Mouse (Mus musculus) midbrain, embryonic 13.5 days (tissue): ENCODE data around the gene Asb6. TPM values are rescaled to one million over a fixed set of nuclear protein-coding genes. Genes with fewer than 3 reads are reported as not detected.

ENCODE experiments used
- ATAC-seq: fragments of 200-750 bp; cut with Nextera tagmentation; 2 replicates; pipeline ENCODE4 v1.8.0; 2017; ENCODE audit warnings: mild to moderate bottlenecking, moderate TSS enrichment, moderate library complexity
- H3K27ac ChIP-seq: fragments of 300-500 bp; sonication (generic); 2 replicates; pipeline ENCODE4 v1.5.1; 2015; ENCODE audit warnings: inconsistent platforms, mild to moderate bottlenecking, moderate library complexity
- H3K27me3 ChIP-seq: fragments of 300-500 bp; sonication (generic); 2 replicates; pipeline ENCODE4 v1.6.1; 2015; ENCODE audit warnings: mild to moderate bottlenecking, inconsistent platforms
- H3K36me3 ChIP-seq: fragments of 300-500 bp; sonication (generic); 2 replicates; pipeline ENCODE4 v1.6.1; 2015; ENCODE audit warnings: mild to moderate bottlenecking, inconsistent platforms
- H3K4me1 ChIP-seq: fragments of 300-500 bp; sonication (generic); replicated peaks from 2 replicates; pipeline ENCODE4 v1.6.1; 2015; ENCODE audit warnings: inconsistent platforms
- H3K4me2 ChIP-seq: fragments of 300-500 bp; sonication (generic); replicated peaks from 2 replicates; pipeline ENCODE4 v1.6.1; 2015; ENCODE audit warnings: moderate library complexity, mild to moderate bottlenecking, inconsistent platforms
- H3K4me3 ChIP-seq: fragments of 300-500 bp; sonication (generic); replicated peaks from 2 replicates; pipeline ENCODE4 v1.5.1; 2015; ENCODE audit warnings: mild to moderate bottlenecking, inconsistent platforms
- H3K9ac ChIP-seq: fragments of 300-500 bp; sonication (generic); replicated peaks from 2 replicates; pipeline ENCODE4 v1.6.1; 2015; ENCODE audit warnings: mild to moderate bottlenecking, inconsistent platforms
- H3K9me3 ChIP-seq: fragments of 300-500 bp; sonication (generic); 2 replicates; pipeline ENCODE4 v1.6.1; 2016; ENCODE audit warnings: mild to moderate bottlenecking, inconsistent platforms
- WGBS: fragments of 180-500 bp; shearing (Covaris S2); methylation state at CpG from one replicate; pipeline ENCODE4 v1.1.7; 2015; 5-methylcytosine and 5-hydroxymethylcytosine counted together
- polyA plus RNA-seq: library from polyadenylated mRNA; unstranded; fragments of >200 nt; fragmentation: Nextera tagmentation; extraction: Ambion mirVana; gene quantifications from 2 replicates; pipeline ENCODE4 v1.2.1, GENCODE M21; 2015

The Asb6 gene
- polyA plus RNA-seq, 1 experiment from 2014 or later: 41.7 TPM

- Histone ChIP-seq H3K4me3 (no peak overlapping the region), H3K9ac (no peak overlapping the region), H3K27ac (no peak overlapping the region), H3K4me1 (peaks cover 16% of the 10 kb centered on the region), H3K4me2 (no peak overlapping the region), H3K9me3 (no peaks in the 10 kb centered on the region), H3K36me3 (no peaks in the 10 kb centered on the region), H3K27me3 (no peaks in the 10 kb centered on the region)
- WGBS: 59% methylated on average over 6 of the region's 6 CpGs
- no peak for ATAC-seq
These were observed 26.9 kb upstream of the Asb6 start for GRCm38 (mm10) chr2:30857076-30857475.

GRCm38 (mm10) chr2:30852771-30853313 lies 22.7 kb upstream of the Asb6 start:
- Histone ChIP-seq H3K4me1 (peaks cover 16% of the 10 kb centered on the region), H3K27me3 (no peaks in the 10 kb centered on the region), H3K4me3 (no peak overlapping the region), H3K9me3 (no peaks in the 10 kb centered on the region), H3K4me2 (no peak overlapping the region), H3K36me3 (no peaks in the 10 kb centered on the region), H3K9ac (peak overlapping the region; percentile 50; the same call in 1 of the 2 replicates), H3K27ac (no peak overlapping the region)
- no peak for ATAC-seq
- WGBS: 45% methylated on average over 20 of the region's 20 CpGs

- Histone ChIP-seq H3K4me3 (no peak overlapping the region), H3K9me3 (no peaks in the 10 kb centered on the region)
- WGBS: 65% methylated on average over 6 of the region's 6 CpGs
These were observed 20.4 kb upstream of the Asb6 start for GRCm38 (mm10) chr2:30850581-30850980.

GRCm38 (mm10) chr2:30848184-30848583 lies 18.1 kb upstream of the Asb6 start:
- H3K36me3 ChIP-seq: no peaks in the 10 kb centered on the region
- H3K4me3 ChIP-seq: no peak overlapping the region
- H3K4me2 ChIP-seq: no peak overlapping the region
- H3K4me1 ChIP-seq: peaks cover 20% of the 10 kb centered on the region
- H3K27me3 ChIP-seq: peaks cover 39% of the 10 kb centered on the region
- no peak overlapping the region for H3K9ac ChIP-seq
- ATAC-seq: no peak
- H3K27ac ChIP-seq: no peak overlapping the region
- WGBS: 69% methylated on average over 8 of the region's 8 CpGs
- no peaks in the 10 kb centered on the region for H3K9me3 ChIP-seq

More at GRCm38 (mm10) chr2:30850581-30850980, 20.4 kb upstream of the Asb6 start:
- ATAC-seq: no peak
- Histone ChIP-seq H3K27me3 (peaks cover 18% of the 10 kb centered on the region), H3K4me2 (no peak overlapping the region), H3K27ac (no peak overlapping the region), H3K9ac (no peak overlapping the region), H3K36me3 (no peaks in the 10 kb centered on the region), H3K4me1 (peaks cover 13% of the 10 kb centered on the region)

GRCm38 (mm10) chr2:30846723-30847122 lies 16.6 kb upstream of the Asb6 start:
- peaks cover 39% of the 10 kb centered on the region for H3K27me3 ChIP-seq
- H3K27ac ChIP-seq: no peak overlapping the region
- H3K9me3 ChIP-seq: no peaks in the 10 kb centered on the region
- no peaks in the 10 kb centered on the region for H3K36me3 ChIP-seq
- WGBS: 47% methylated on average over 6 of the region's 6 CpGs
- no peak overlapping the region for H3K4me2 ChIP-seq
- H3K4me1 ChIP-seq: peaks cover 8% of the 10 kb centered on the region
- no peak overlapping the region for H3K9ac ChIP-seq
- no peak for ATAC-seq
- no peak overlapping the region for H3K4me3 ChIP-seq

- peaks cover 39% of the 10 kb centered on the region for H3K27me3 ChIP-seq
- no peak overlapping the region for H3K9ac ChIP-seq
- no peaks in the 10 kb centered on the region for H3K9me3 ChIP-seq
- no peak overlapping the region for H3K27ac ChIP-seq
- H3K4me3 ChIP-seq: no peak overlapping the region
- ATAC-seq: no peak
- peak overlapping the region; percentile 75; the same call in 1 of the 2 replicates for H3K4me2 ChIP-seq
- 77% methylated on average over 8 of the region's 8 CpGs for WGBS
- no peaks in the 10 kb centered on the region for H3K36me3 ChIP-seq
- peaks cover 8% of the 10 kb centered on the region for H3K4me1 ChIP-seq
These were observed 16.1 kb upstream of the Asb6 start for GRCm38 (mm10) chr2:30846236-30846635.

GRCm38 (mm10) chr2:30845152-30846070 lies 15.3 kb upstream of the Asb6 start:
- peak overlapping the region; percentile 75 for H3K4me2 ChIP-seq
- peak overlapping the region; percentile 64 for H3K9ac ChIP-seq
- no peak for ATAC-seq
- no peak overlapping the region for H3K27ac ChIP-seq
- WGBS: under 1% methylated on average over 80 of the region's 80 CpGs
- H3K9me3 ChIP-seq: no peaks in the 10 kb centered on the region
- H3K4me1 ChIP-seq: peaks cover 8% of the 10 kb centered on the region
- peaks cover 39% of the 10 kb centered on the region for H3K27me3 ChIP-seq
- no peaks in the 10 kb centered on the region for H3K36me3 ChIP-seq
- H3K4me3 ChIP-seq: peak overlapping the region; percentile 48

GRCm38 (mm10) chr2:30842615-30843014 lies 12.5 kb upstream of the Asb6 start:
- Histone ChIP-seq H3K4me2 (no peak overlapping the region), H3K27ac (no peak overlapping the region), H3K4me1 (peaks cover 8% of the 10 kb centered on the region), H3K27me3 (peaks cover 39% of the 10 kb centered on the region), H3K9ac (no peak overlapping the region), H3K36me3 (no peaks in the 10 kb centered on the region), H3K9me3 (no peaks in the 10 kb centered on the region), H3K4me3 (no peak overlapping the region)
- WGBS: 66% methylated on average over 10 of the region's 10 CpGs
- ATAC-seq: no peak

GRCm38 (mm10) chr2:30836238-30836990 lies 6.3 kb upstream of the Asb6 start:
- no peaks in the 10 kb centered on the region for H3K9me3 ChIP-seq
- H3K9ac ChIP-seq: no peak overlapping the region
- H3K4me2 ChIP-seq: peak overlapping the region; percentile 7; the same call in 1 of the 2 replicates
- ATAC-seq: no peak; the same call in 1 of the 2 replicates
- H3K27me3 ChIP-seq: no peaks in the 10 kb centered on the region
- no peak overlapping the region for H3K4me3 ChIP-seq
- H3K4me1 ChIP-seq: peaks cover 12% of the 10 kb centered on the region
- H3K27ac ChIP-seq: no peak overlapping the region
- WGBS: 15% methylated on average over 21 of the region's 21 CpGs
- H3K36me3 ChIP-seq: no peaks in the 10 kb centered on the region

- Histone ChIP-seq H3K4me1 (peaks cover 12% of the 10 kb centered on the region), H3K9me3 (no peaks in the 10 kb centered on the region), H3K4me3 (no peak within 1 kb of the TSS), H3K27ac (no peak within 1 kb of the TSS), H3K27me3 (no peaks in the 10 kb centered on the region), H3K4me2 (no peak within 1 kb of the TSS), H3K36me3 (no peaks in the 10 kb centered on the region), H3K9ac (0 out of 2 replicates have a peak within 1 kb of the TSS, but pooled peaks have one; percentile 36)
- ATAC-seq: no peak
- 82% methylated on average over 8 of the region's 10 CpGs for WGBS
These were observed 4.4 kb upstream of the Asb6 start, which contains the start of gene Prrx2 for GRCm38 (mm10) chr2:30834373-30835022. TSS of gene Prrx2 (plus strand) at chr2:30834972.

GRCm38 (mm10) chr2:30833644-30834043 lies 3.5 kb upstream of the Asb6 start:
- no peak overlapping the region for H3K4me3 ChIP-seq
- H3K4me1 ChIP-seq: peaks cover 12% of the 10 kb centered on the region
- H3K36me3 ChIP-seq: no peaks in the 10 kb centered on the region
- no peak overlapping the region for H3K27ac ChIP-seq
- H3K9ac ChIP-seq: 0 out of 2 replicates have a peak overlapping the region, but pooled peaks have one; percentile 36
- H3K9me3 ChIP-seq: no peaks in the 10 kb centered on the region
- 78% methylated on average over 5 of the region's 5 CpGs for WGBS
- H3K27me3 ChIP-seq: no peaks in the 10 kb centered on the region
- no peak overlapping the region for H3K4me2 ChIP-seq
- no peak for ATAC-seq
